Mouse (Mus musculus) G1E (cell line): ENCODE results near the gene Sez6.

Experiments used
- CTCF ChIP-seq: IDR thresholded peaks from 2 replicates; pipeline ENCODE4 v1.5.1; 2012; ENCODE audit warnings: low read depth, low read length, inconsistent platforms, mixed read lengths
- GATA1 ChIP-seq: IDR thresholded peaks from 2 replicates; pipeline ENCODE4 v1.6.1; 2012; ENCODE audit warnings: borderline replicate concordance, low read length, inconsistent platforms, mixed read lengths
- GATA2 ChIP-seq: IDR thresholded peaks from 2 replicates; pipeline ENCODE4 v1.6.1; 2012; ENCODE audit warnings: low read depth, low read length, inconsistent platforms, borderline replicate concordance

DNA sequence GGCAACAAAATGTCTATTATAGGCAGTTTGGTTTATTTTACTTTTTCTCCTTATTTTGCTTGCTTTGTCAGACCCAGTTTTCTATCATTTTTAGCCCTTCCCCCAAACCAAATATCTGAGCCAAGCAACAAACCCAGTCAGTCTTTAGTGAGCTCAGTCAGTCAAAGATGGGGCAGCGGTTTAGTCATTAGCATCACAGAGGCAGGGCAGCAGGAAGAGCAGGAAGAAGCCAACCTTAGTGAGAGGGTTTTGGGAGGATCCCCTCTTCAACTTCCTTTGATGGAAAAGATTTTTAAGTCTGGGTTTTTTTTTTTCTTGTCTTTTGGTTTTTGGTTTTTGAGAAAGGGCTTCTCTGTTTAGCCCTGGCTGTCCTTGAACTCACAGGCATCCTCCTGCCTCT lies 25.9 kb upstream of the Sez6 start:
- no peak for TF ChIP-seq CTCF
- no peak for TF ChIP-seq GATA1
- no peak for TF ChIP-seq GATA2
